Mouse (Mus musculus): ENCODE measurements at regions not wholly inside any gene's neighbourhood (a gene's known extent, or its start where the extent isn't known, plus 50 kb on each side); places are given as distances from the start of the nearest gene placed in this dataset.

- TF ChIP-seq POLR2A (IDR thresholded peaks at IDR 0.05; ENCODE audit: borderline replicate concordance, extremely low read depth, insufficient read depth, insufficient read length, poor library complexity, severe bottlenecking) = no peak
- no peak for TF ChIP-seq CTCF (IDR thresholded peaks at IDR 0.05; ENCODE audit: borderline replicate concordance, extremely low read depth, insufficient read depth, insufficient read length)
Measured at GRCm38 (mm10) chr13:44559178-44559565, 170.1 kb upstream of the Jarid2 start.

Measured in brain, embryonic 14.5 days (tissue).